25 mouse cellular contexts compared by ENCODE assay signal in the genomic region with DNA sequence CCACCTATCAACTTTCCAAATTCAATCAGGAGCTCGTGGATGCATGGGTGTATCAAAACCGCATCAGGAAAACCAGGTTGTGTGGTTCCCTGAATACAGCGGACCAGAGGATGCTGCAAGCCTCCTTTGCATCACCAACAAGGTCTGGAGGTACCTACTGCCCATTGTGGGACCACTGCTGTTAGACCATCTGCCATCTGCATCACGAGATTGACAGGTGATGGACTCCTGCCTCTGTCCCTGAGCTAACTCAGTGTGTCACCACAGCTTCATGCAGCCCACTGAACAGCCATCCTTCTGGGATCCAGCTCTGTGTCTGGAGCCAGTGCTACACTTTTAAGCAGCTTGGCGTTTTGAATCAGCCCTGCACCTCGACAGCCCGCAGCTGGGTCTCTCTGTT.
"Had no signal": no experiment of that assay in that cellular context is flagged by ENCODE, and none has a peak within 500 bp of the region (broad histone marks: within the 10 kb centered on the region; RNA-seq: fewer than 3 reads in every experiment).

No protein-coding gene starts in this region.

- H3K36me3 ChIP-seq: heart, embryonic 10.5 days; heart, embryonic 12.5 days; hindbrain, embryonic 13.5 days; hindbrain, embryonic 15.5 days; kidney, embryonic 15.5 days; limb, embryonic 13.5 days; limb, embryonic 15.5 days; liver, embryonic 12.5 days had no signal

- H3K4me2 ChIP-seq: heart, embryonic 12.5 days; hindbrain, embryonic 13.5 days; hindbrain, embryonic 15.5 days; kidney, embryonic 15.5 days; limb, embryonic 13.5 days; limb, embryonic 15.5 days; liver, embryonic 12.5 days had no signal

- H3K9me3 ChIP-seq: heart, embryonic 10.5 days; heart, embryonic 12.5 days; hindbrain, embryonic 13.5 days; hindbrain, embryonic 15.5 days; kidney, embryonic 15.5 days; limb, embryonic 13.5 days; limb, embryonic 15.5 days; liver, embryonic 12.5 days had no signal

- H3K4me1 ChIP-seq: heart, embryonic 12.5 days; liver, embryonic 12.5 days had no signal

- H3K4me3 ChIP-seq: heart, embryonic 10.5 days; heart, embryonic 12.5 days; hindbrain, embryonic 13.5 days; hindbrain, embryonic 15.5 days; kidney, embryonic 15.5 days; limb, embryonic 13.5 days; limb, embryonic 15.5 days; liver, embryonic 12.5 days had no signal

- ATAC-seq: hindbrain, postnatal 0 days; intestine, embryonic 16.5 days; liver, embryonic 12.5 days had no signal

- H3K27me3 ChIP-seq: heart, embryonic 12.5 days; hindbrain, embryonic 13.5 days; hindbrain, embryonic 15.5 days; kidney, embryonic 15.5 days; limb, embryonic 15.5 days had no signal

- H3K27ac ChIP-seq: hindbrain, embryonic 13.5 days; hindbrain, embryonic 15.5 days; hindbrain, postnatal 0 days; kidney, embryonic 15.5 days; kidney, postnatal 0 days; limb, embryonic 13.5 days; limb, embryonic 15.5 days; liver, embryonic 12.5 days; liver, embryonic 14.5 days had no signal

- DNase-seq: gastrocnemius, postnatal 14 days; gastrocnemius, postnatal 36 days; heart, adult 18-20 months; heart, postnatal 10 days; heart, postnatal 36 days; kidney, adult 11 months; kidney, adult 2 months; kidney, adult 9 months; kidney, postnatal 14 days; kidney, postnatal 36 days; layer of hippocampus, adult 9-11 months; layer of hippocampus, postnatal 36 days; left cerebral cortex, postnatal 4 days had no signal

- H3K9ac ChIP-seq: heart, embryonic 12.5 days; hindbrain, embryonic 13.5 days; hindbrain, embryonic 15.5 days; kidney, embryonic 15.5 days; limb, embryonic 13.5 days; limb, embryonic 15.5 days; liver, embryonic 12.5 days; liver, embryonic 14.5 days had no signal
